Mouse (Mus musculus) hindbrain, embryonic 14.5 days (tissue): ENCODE measurements around the gene Zfp511. TPM values are rescaled to one million over a fixed set of nuclear protein-coding genes. Genes with fewer than 3 reads are reported as not detected.

Experiments
- ATAC-seq: fragments of 200-750 bp; cut with Nextera tagmentation; 2 replicates; pipeline ENCODE4 v1.8.0; 2017; ENCODE audit warnings: moderate number of reproducible peaks, mild to moderate bottlenecking, moderate TSS enrichment, moderate library complexity; ENCODE audit not compliant: low FRiP score
- DNase-seq: peaks from one replicate; pipeline ENCODE4 v3.0.0-alpha.2; 2015; ENCODE audit warnings: low spot score
- H3K27ac ChIP-seq: fragments of 300-500 bp; sonication (generic); 2 replicates; pipeline ENCODE4 v1.5.1; 2014; ENCODE audit warnings: mild to moderate bottlenecking, moderate library complexity
- H3K27me3 ChIP-seq: fragments of 300-500 bp; sonication (generic); 2 replicates; pipeline ENCODE4 v1.6.1; 2014; ENCODE audit warnings: mild to moderate bottlenecking, low read length, mixed read lengths; ENCODE audit not compliant: control insufficient read depth, insufficient read depth
- H3K36me3 ChIP-seq: fragments of 300-500 bp; sonication (generic); replicated peaks from 2 replicates; pipeline ENCODE4 v1.6.1; 2014; ENCODE audit not compliant: control insufficient read depth, insufficient read depth
- H3K4me1 ChIP-seq: fragments of 300-500 bp; sonication (generic); replicated peaks from 2 replicates; pipeline ENCODE4 v1.6.1; 2014; ENCODE audit warnings: antibody characterized with exemption, low read length, mixed read lengths; ENCODE audit not compliant: control insufficient read depth, insufficient read depth
- H3K4me2 ChIP-seq: fragments of 300-500 bp; sonication (generic); replicated peaks from 2 replicates; pipeline ENCODE4 v1.6.1; 2014; ENCODE audit warnings: mild to moderate bottlenecking, moderate library complexity
- H3K4me3 ChIP-seq: fragments of 300-500 bp; sonication (generic); replicated peaks from 2 replicates; pipeline ENCODE4 v1.5.1; 2014; ENCODE audit warnings: mild to moderate bottlenecking, low read length
- H3K9ac ChIP-seq: fragments of 300-500 bp; sonication (generic); 2 replicates; pipeline ENCODE4 v1.6.1; 2014
- H3K9me3 ChIP-seq: fragments of 300-500 bp; sonication (generic); 2 replicates; pipeline ENCODE4 v1.6.1; 2016; ENCODE audit warnings: low read length; ENCODE audit not compliant: control insufficient read depth
- WGBS: fragments of 180-500 bp; shearing (Covaris S2); extraction: QIAGEN DNeasy Blood & Tissue Kit; methylation state at CpG from one replicate; pipeline ENCODE4 v1.1.7; 2014; 5-methylcytosine and 5-hydroxymethylcytosine counted together
- polyA plus RNA-seq: library from polyadenylated mRNA; unstranded; fragments of >200 nt; fragmentation: Nextera tagmentation; extraction: Ambion mirVana; gene quantifications from 2 replicates; pipeline ENCODE4 v1.2.1, GENCODE M21; 2014

The Zfp511 gene
- polyA plus RNA-seq, 1 experiment from 2014 or later: 52.3 TPM

- Histone ChIP-seq H3K27ac (peak overlapping the region; percentile 27; the same call in 1 of the 2 replicates), H3K27me3 (peaks cover 17% of the 10 kb centered on the region; the same call in 1 of the 2 replicates), H3K4me3 (peak overlapping the region; percentile 30), H3K4me2 (peak overlapping the region; percentile 83), H3K36me3 (no peaks in the 10 kb centered on the region), H3K4me1 (peaks cover 39% of the 10 kb centered on the region), H3K9ac (peak overlapping the region; percentile 66), H3K9me3 (no peaks in the 10 kb centered on the region)
- DNase-seq: peak; percentile 75
- peak; percentile 55 for ATAC-seq
- under 1% methylated on average over 47 of the region's 47 CpGs for WGBS
Measured at GRCm38 (mm10) chr7:140060936-140061831, 25.0 kb downstream of the Zfp511 start.

GRCm38 (mm10) chr7:140061832-140062130 is 25.6 kb downstream of the Zfp511 start:
- DNase-seq (no peak), ATAC-seq (0 out of 2 replicates have a peak, but pooled peaks have one; percentile 0)
- Histone ChIP-seq H3K4me1 (peaks cover 38% of the 10 kb centered on the region), H3K4me3 (peak overlapping the region; percentile 30; the same call in 1 of the 2 replicates), H3K27ac (no peak overlapping the region), H3K4me2 (peak overlapping the region; percentile 83), H3K27me3 (peaks cover 17% of the 10 kb centered on the region; the same call in 1 of the 2 replicates), H3K9ac (peak overlapping the region; percentile 66; the same call in 1 of the 2 replicates), H3K36me3 (no peaks in the 10 kb centered on the region), H3K9me3 (no peaks in the 10 kb centered on the region)
- WGBS: 3% methylated on average over 6 of the region's 6 CpGs

- 10% methylated on average over 11 of the region's 11 CpGs for WGBS
- Histone ChIP-seq H3K4me2 (no peak overlapping the region), H3K27me3 (peaks cover 17% of the 10 kb centered on the region; the same call in 1 of the 2 replicates), H3K4me1 (peaks cover 33% of the 10 kb centered on the region), H3K9me3 (no peaks in the 10 kb centered on the region), H3K4me3 (no peak overlapping the region), H3K9ac (no peak overlapping the region), H3K36me3 (no peaks in the 10 kb centered on the region), H3K27ac (no peak overlapping the region)
- DNase-seq (no peak), ATAC-seq (no peak)
Measured at GRCm38 (mm10) chr7:140062307-140062706, 26.1 kb downstream of the Zfp511 start.

GRCm38 (mm10) chr7:140063092-140063491 is 26.9 kb downstream of the Zfp511 start:
- peaks cover 28% of the 10 kb centered on the region for H3K4me1 ChIP-seq
- no peak overlapping the region for H3K4me3 ChIP-seq
- ATAC-seq: no peak
- no peak overlapping the region for H3K27ac ChIP-seq
- peaks cover 17% of the 10 kb centered on the region; the same call in 1 of the 2 replicates for H3K27me3 ChIP-seq
- no peak overlapping the region for H3K9ac ChIP-seq
- H3K9me3 ChIP-seq: no peaks in the 10 kb centered on the region
- 21% methylated on average over 7 of the region's 7 CpGs for WGBS
- peak; percentile 87 for DNase-seq
- H3K36me3 ChIP-seq: no peaks in the 10 kb centered on the region
- no peak overlapping the region for H3K4me2 ChIP-seq

GRCm38 (mm10) chr7:140067397-140067796 is 31.2 kb downstream of the Zfp511 start:
- DNase-seq (no peak), ATAC-seq (no peak)
- Histone ChIP-seq H3K4me3 (no peak overlapping the region), H3K27me3 (peaks cover 11% of the 10 kb centered on the region; the same call in 1 of the 2 replicates), H3K9ac (no peak overlapping the region), H3K4me2 (no peak overlapping the region), H3K4me1 (no peaks in the 10 kb centered on the region), H3K9me3 (no peaks in the 10 kb centered on the region), H3K27ac (no peak overlapping the region), H3K36me3 (peaks cover 16% of the 10 kb centered on the region)
- WGBS: 74% methylated on average over 6 of the region's 6 CpGs

- no peak overlapping the region for H3K27ac ChIP-seq
- H3K4me3 ChIP-seq: 0 out of 2 replicates have a peak overlapping the region, but pooled peaks have one; percentile 13
- DNase-seq: no peak
- ATAC-seq: no peak
- H3K4me2 ChIP-seq: peak overlapping the region; percentile 37
- H3K9me3 ChIP-seq: no peaks in the 10 kb centered on the region
- WGBS: 37% methylated on average over 39 of the region's 39 CpGs
- peaks cover 5% of the 10 kb centered on the region; the same call in 1 of the 2 replicates for H3K27me3 ChIP-seq
- H3K9ac ChIP-seq: no peak overlapping the region
- H3K4me1 ChIP-seq: no peaks in the 10 kb centered on the region
- peaks cover 27% of the 10 kb centered on the region for H3K36me3 ChIP-seq
Measured at GRCm38 (mm10) chr7:140070042-140070711, 34.0 kb downstream of the Zfp511 start.

- Histone ChIP-seq H3K27ac (no peak overlapping the region), H3K27me3 (no peaks in the 10 kb centered on the region), H3K4me2 (no peak overlapping the region), H3K36me3 (0 out of 2 replicates have a peak, but pooled peaks cover 11% of the 10 kb centered on the region), H3K4me1 (peaks cover 16% of the 10 kb centered on the region), H3K9ac (no peak overlapping the region), H3K9me3 (no peaks in the 10 kb centered on the region), H3K4me3 (no peak overlapping the region)
- 78% methylated on average over 6 of the region's 6 CpGs for WGBS
- ATAC-seq (no peak), DNase-seq (no peak)
Measured at GRCm38 (mm10) chr7:140077698-140078097, 41.5 kb downstream of the Zfp511 start.

GRCm38 (mm10) chr7:140078711-140079110 is 42.5 kb downstream of the Zfp511 start:
- WGBS: 4% methylated on average over 5 of the region's 5 CpGs

More at GRCm38 (mm10) chr7:140078711-140079110, 42.5 kb downstream of the Zfp511 start:
- DNase-seq (peak; percentile 90), ATAC-seq (no peak)
- H3K4me2 ChIP-seq: no peak overlapping the region
- peaks cover 16% of the 10 kb centered on the region for H3K4me1 ChIP-seq
- no peaks in the 10 kb centered on the region for H3K27me3 ChIP-seq
- H3K9me3 ChIP-seq: no peaks in the 10 kb centered on the region
- H3K27ac ChIP-seq: no peak overlapping the region
- H3K36me3 ChIP-seq: 0 out of 2 replicates have a peak, but pooled peaks cover 3% of the 10 kb centered on the region
- H3K9ac ChIP-seq: no peak overlapping the region
- H3K4me3 ChIP-seq: no peak overlapping the region
